Comparison of ENCODE assay signal across 9 mouse cellular contexts in the genomic region with DNA sequence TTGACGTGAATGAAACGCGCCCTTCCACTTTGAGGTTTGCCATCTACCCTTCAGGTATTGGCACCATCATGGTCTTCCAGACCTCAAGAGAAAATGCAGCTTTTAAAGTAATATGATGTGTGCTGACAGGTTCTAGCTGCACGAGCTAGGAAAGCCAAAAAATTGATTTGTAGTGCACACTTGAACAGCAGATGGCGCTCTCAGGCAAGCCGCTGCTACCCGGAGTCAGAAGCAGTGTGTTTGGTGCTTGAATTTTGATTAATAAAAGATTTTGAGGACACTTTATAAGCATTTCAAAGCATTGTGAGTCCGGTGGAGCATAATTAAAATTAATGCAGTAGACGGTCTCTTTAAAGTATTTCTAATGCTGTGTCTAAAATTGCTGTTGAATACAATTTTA. TPM values are rescaled to one million over a fixed set of nuclear protein-coding genes. Genes with fewer than 3 reads are reported as not detected.
DNase-seq lines count a peak whose midpoint lies in the region; ATAC-seq and TF ChIP-seq lines count a peak whose summit lies in the region.
"Had no signal": no experiment of that assay in that cellular context is flagged by ENCODE, and none has a peak within 500 bp of the region (broad histone marks: within the 10 kb centered on the region; RNA-seq: fewer than 3 reads in every experiment).

No protein-coding gene starts in this region.

- H3K4me3 ChIP-seq in liver, adult 2 months (ENCODE audit: insufficient read depth, low read depth, low read length): no peak overlapping the region
- H3K4me3 ChIP-seq in liver, embryonic 12.5 days: no peak overlapping the region
- H3K4me3 ChIP-seq in hindbrain, embryonic 11.5 days (ENCODE audit: low read depth, low read length): no peak overlapping the region

- intact Hi-C loops in left cerebral cortex, postnatal 25 days (cut with DNase I): loop anchor here (2.0 to 5.0 kb wide), 3 partner anchors 300 to 1933 kb away; no protein-coding TSS in a partner anchor

- WGBS in liver, adult 2 months: 5% methylated on average over 9 of the region's 9 CpGs
- WGBS in liver, embryonic 12.5 days (ENCODE audit: insufficient replicate concordance): 9% methylated on average over 9 of the region's 9 CpGs
- WGBS in hindbrain, embryonic 11.5 days: 5% methylated on average over 9 of the region's 9 CpGs

- H3K27ac ChIP-seq in liver, adult 2 months (replicated peaks; ENCODE audit: insufficient read depth, low read depth, low read length): no peak overlapping the region
- no peak overlapping the region for H3K27ac ChIP-seq in liver, embryonic 12.5 days
- no peak overlapping the region for H3K27ac ChIP-seq in hindbrain, embryonic 11.5 days (ENCODE audit: low read depth, low read length)
- H3K27ac ChIP-seq: macrophage had no signal

- no peak overlapping the region for H3K9ac ChIP-seq in liver, adult 2 months (ENCODE audit: low read depth, low read length)
- H3K9ac ChIP-seq in liver, embryonic 12.5 days: no peak overlapping the region
- H3K9ac ChIP-seq in hindbrain, embryonic 11.5 days (ENCODE audit: low read depth, low read length): no peak overlapping the region

- no peak for ATAC-seq in liver, embryonic 12.5 days
- peak; percentile 31; the same call in 1 of the 2 replicates for ATAC-seq in hindbrain, embryonic 11.5 days (ENCODE audit: low FRiP score)

- DNase-seq in liver, adult 2 months (ENCODE audit: extremely low read depth, low read depth, low spot score): peak; percentile 35
- DNase-seq in adrenal gland, postnatal 25 days: peak; percentile 65
- peak; percentile 66 for DNase-seq in embryo, embryonic 9.5 days (ENCODE audit: extremely low spot score)
- DNase-seq in hindbrain, embryonic 11.5 days (ENCODE audit: low spot score): peak; percentile 83
- peak; percentile 79 to 84 for DNase-seq in left cerebral cortex, postnatal 25 days (ENCODE audit: low spot score in 2 of 2)
- DNase-seq in naive thymus-derived CD4-positive, alpha-beta T cell, adult 2 months (ENCODE audit: low read depth): peak; percentile 80
- peak; percentile 70 for DNase-seq in thymus, postnatal 0 days (ENCODE audit: low spot score)

- no peaks in the 10 kb centered on the region for H3K9me3 ChIP-seq in liver, embryonic 12.5 days (replicated peaks)
- H3K9me3 ChIP-seq in hindbrain, embryonic 11.5 days (ENCODE audit: control insufficient read depth, low read length): no peaks in the 10 kb centered on the region

- H3K79me2 ChIP-seq in liver, adult 2 months (ENCODE audit: control insufficient read depth, insufficient read depth, low read length): no peaks in the 10 kb centered on the region

- TF ChIP-seq CTCF in liver, adult 2 months (IDR thresholded peaks at IDR 0.05; ENCODE audit: low read depth, low read length): peak; percentile 87

- no peaks in the 10 kb centered on the region; the same call in 1 of the 2 replicates for H3K27me3 ChIP-seq in liver, adult 2 months (ENCODE audit: control insufficient read depth, insufficient read depth, low read length)
- H3K27me3 ChIP-seq in liver, embryonic 12.5 days (replicated peaks): no peaks in the 10 kb centered on the region
- H3K27me3 ChIP-seq in hindbrain, embryonic 11.5 days (ENCODE audit: control insufficient read depth, insufficient read depth, low read length): no peaks in the 10 kb centered on the region

- H3K4me1 ChIP-seq in liver, adult 2 months (ENCODE audit: control insufficient read depth, insufficient read depth, low read length): no peaks in the 10 kb centered on the region
- H3K4me1 ChIP-seq in liver, embryonic 12.5 days: no peaks in the 10 kb centered on the region
- H3K4me1 ChIP-seq in hindbrain, embryonic 11.5 days (replicated peaks; ENCODE audit: control insufficient read depth, insufficient read depth, low read length): no peaks in the 10 kb centered on the region

- no peak overlapping the region for H3K4me2 ChIP-seq in liver, embryonic 12.5 days
- H3K4me2 ChIP-seq in hindbrain, embryonic 11.5 days (replicated peaks; ENCODE audit: low read depth, low read length): no peak overlapping the region

- no peak for TF ChIP-seq POLR2A in liver, adult 2 months (IDR thresholded peaks at IDR 0.05; ENCODE audit: extremely low read depth, insufficient read depth, low read length)

- peaks cover 5% of the 10 kb centered on the region; the same call in 1 of the 2 replicates for H3K36me3 ChIP-seq in liver, adult 2 months (ENCODE audit: control insufficient read depth, insufficient read depth, low read length)
- peaks cover 7% of the 10 kb centered on the region; the same call in 1 of the 2 replicates for H3K36me3 ChIP-seq in liver, embryonic 12.5 days
- no peaks in the 10 kb centered on the region for H3K36me3 ChIP-seq in hindbrain, embryonic 11.5 days (ENCODE audit: control insufficient read depth, insufficient read depth, low read length)

RNA-seq across cellular contexts. Expression of a gene that starts 16.4 kb away (rescaled TPM):
- not detected in 2 replicates for total RNA-seq in liver, adult 2 months (2014; rRNA removed)
- polyA plus RNA-seq in liver, adult 2 months (2012; rRNA removed): not detected in 2 replicates
- polyA plus RNA-seq in liver, embryonic 12.5 days (2016; fragmentation: Nextera tagmentation; extraction: Ambion mirVana): not detected in 2 replicates
- total RNA-seq in adrenal gland, postnatal 25 days (2021): not detected in 2 replicates
- polyA plus RNA-seq in hindbrain, embryonic 11.5 days (2014; fragmentation: Nextera tagmentation; extraction: Ambion mirVana): 0.36 and 0.39 TPM in 2 replicates
- under 1 TPM; 0.21 to 0.30 TPM for total RNA-seq in left cerebral cortex, postnatal 25 days (2021)
- not detected in 2 replicates for polyA plus RNA-seq in thymus, postnatal 0 days (2015; fragmentation: Nextera tagmentation; extraction: Ambion mirVana)
- polyA plus RNA-seq: macrophage had no signal

RNA-seq across cellular contexts. Expression of a gene that starts 54.5 kb away (rescaled TPM):
- total RNA-seq in liver, adult 2 months (2014; rRNA removed): 2.5 and 5.3 TPM in 2 replicates
- polyA plus RNA-seq in liver, adult 2 months (2012; rRNA removed): 5.1 and 5.8 TPM in 2 replicates
- 1.4 TPM in 2 replicates for polyA plus RNA-seq in liver, embryonic 12.5 days (2016; fragmentation: Nextera tagmentation; extraction: Ambion mirVana)
- 26.0 and 33.3 TPM in 2 replicates for total RNA-seq in adrenal gland, postnatal 25 days (2021)
- 4.8 and 7.2 TPM in 2 replicates for polyA plus RNA-seq in hindbrain, embryonic 11.5 days (2014; fragmentation: Nextera tagmentation; extraction: Ambion mirVana)
- 1 to 10 TPM; 5.0 to 7.6 TPM for total RNA-seq in left cerebral cortex, postnatal 25 days (2021)
- polyA plus RNA-seq in thymus, postnatal 0 days (2015; fragmentation: Nextera tagmentation; extraction: Ambion mirVana): 3.4 and 3.8 TPM in 2 replicates
